Mouse (Mus musculus) spleen, adult 2 months (tissue): ENCODE measurements around the gene Babam2. TPM values are rescaled to one million over a fixed set of nuclear protein-coding genes. Genes with fewer than 3 reads are reported as not detected.

Experiments
- DNase-seq, 2 experiments: peaks; one replicate each; pipeline versions ENCODE4 v3.0.0 to v3.0.0-alpha.2; 2012 to 2021; ENCODE audit warnings: low spot score in 2 of 2, low read depth in 1 of 2
- H3K27ac ChIP-seq: fragments of 200-500 bp; 2 replicates; pipeline ENCODE4 v1.5.1; 2012; ENCODE audit warnings: low read length, inconsistent platforms; ENCODE audit not compliant: insufficient read depth
- H3K27me3 ChIP-seq: fragments of 200-500 bp; 2 replicates; pipeline ENCODE4 v1.6.1; 2012; ENCODE audit warnings: mild to moderate bottlenecking, moderate library complexity, low read length, inconsistent platforms; ENCODE audit not compliant: control insufficient read depth, insufficient read depth
- H3K36me3 ChIP-seq: fragments of 200-500 bp; 2 replicates; pipeline ENCODE4 v1.6.1; 2012; ENCODE audit warnings: mild to moderate bottlenecking, low read length, inconsistent platforms; ENCODE audit not compliant: control insufficient read depth, insufficient read depth
- H3K4me1 ChIP-seq: fragments of 200-500 bp; 2 replicates; pipeline ENCODE4 v1.6.1; 2011; ENCODE audit warnings: inconsistent platforms; ENCODE audit not compliant: control insufficient read depth, insufficient read depth, insufficient read length
- H3K4me3 ChIP-seq: fragments of 200-500 bp; 2 replicates; pipeline ENCODE4 v1.5.1; 2011; ENCODE audit warnings: mild to moderate bottlenecking, inconsistent platforms; ENCODE audit not compliant: insufficient read depth, insufficient read length; ENCODE audit errors: extremely low read depth
- CTCF ChIP-seq: fragments of 200-500 bp; IDR thresholded peaks from 2 replicates; pipeline ENCODE4 v1.5.1; 2011; ENCODE audit warnings: mild to moderate bottlenecking, inconsistent platforms; ENCODE audit not compliant: insufficient read depth, insufficient read length, insufficient replicate concordance; ENCODE audit errors: extremely low read depth
- POLR2A ChIP-seq: fragments of 200-500 bp; IDR thresholded peaks from 2 replicates; pipeline ENCODE4 v1.6.1; 2011; ENCODE audit warnings: low read depth, low read length, inconsistent platforms
- WGBS: fragments of 180-500 bp; shearing (Covaris S2); methylation state at CpG from one replicate; pipeline ENCODE4 v1.1.7; 2018; 5-methylcytosine and 5-hydroxymethylcytosine counted together
- polyA plus RNA-seq: library from polyadenylated mRNA; depleted of rRNA; stranded (reverse); fragments of >200 nt; gene quantifications from 2 replicates; pipeline ENCODE4 v1.2.3, GENCODE M21; 2012

The Babam2 gene
- polyA plus RNA-seq, 1 experiment: 12.2 TPM

DNA sequence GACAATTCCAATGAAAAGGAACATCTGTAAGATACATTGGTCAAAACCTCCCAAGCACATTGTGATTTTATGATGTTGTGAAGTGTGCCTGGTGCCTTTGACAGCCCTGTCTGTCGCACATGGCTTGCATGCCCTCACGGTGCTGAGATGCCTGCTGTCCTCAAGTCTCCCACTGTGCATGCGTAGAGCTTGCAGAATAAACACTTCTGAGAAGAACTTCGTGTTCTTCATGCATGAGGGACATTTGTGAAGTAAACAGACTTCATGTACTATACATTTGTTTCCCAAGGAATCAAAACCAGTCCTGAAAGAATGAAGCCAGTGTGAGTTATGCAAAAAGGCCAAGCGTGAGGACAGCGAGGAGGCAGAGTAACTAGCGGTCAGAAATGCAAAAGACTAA lies 208.3 kb downstream of the Babam2 start:
- no peaks in the 10 kb centered on the region for H3K27me3 ChIP-seq
- H3K27ac ChIP-seq: no peak overlapping the region
- peaks cover 15% of the 10 kb centered on the region for H3K4me1 ChIP-seq
- TF ChIP-seq CTCF (no peak), POLR2A (no peak)
- no peak for DNase-seq
- WGBS: 79% methylated on average over 7 of the region's 7 CpGs
- no peak overlapping the region for H3K4me3 ChIP-seq
- no peaks in the 10 kb centered on the region for H3K36me3 ChIP-seq

DNA sequence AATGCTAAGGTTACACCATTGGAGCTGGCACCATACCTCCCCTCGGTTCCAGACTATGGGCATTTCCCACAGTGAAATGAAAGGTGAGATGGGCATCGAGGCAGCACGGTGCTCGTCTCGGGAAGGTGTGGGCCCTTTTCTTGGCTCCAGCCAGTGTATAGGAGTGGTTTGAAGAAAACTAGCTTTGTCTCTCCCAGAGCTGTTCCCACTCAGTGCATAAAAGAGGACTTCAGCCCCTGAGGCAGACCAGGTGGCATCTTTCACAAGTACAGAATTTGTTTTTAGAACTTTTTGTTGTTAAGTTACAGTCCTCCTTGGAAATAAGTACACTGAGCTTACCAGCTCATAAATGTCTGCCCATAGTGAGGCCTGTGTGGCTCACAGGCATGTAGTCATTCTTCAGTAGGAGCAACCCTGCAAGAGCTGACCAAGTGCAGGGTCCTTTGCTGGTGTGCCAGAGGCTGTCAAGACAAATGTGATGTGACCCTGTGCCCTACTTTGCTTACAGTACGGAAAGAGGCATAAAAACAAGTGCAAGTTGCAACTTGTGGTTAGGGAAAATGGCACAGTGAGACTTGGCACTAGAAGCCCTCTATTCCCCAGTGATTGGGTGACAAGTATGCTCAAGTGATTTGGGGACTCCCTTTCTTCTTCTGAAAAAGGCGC lies 208.9 kb downstream of the Babam2 start:
- Histone ChIP-seq H3K4me1 (peaks cover 15% of the 10 kb centered on the region), H3K27ac (no peak overlapping the region; the same call in 1 of the 2 replicates), H3K27me3 (no peaks in the 10 kb centered on the region), H3K4me3 (no peak overlapping the region), H3K36me3 (no peaks in the 10 kb centered on the region)
- TF ChIP-seq POLR2A (no peak), CTCF (no peak)
- 91% methylated on average over 7 of the region's 7 CpGs for WGBS
- DNase-seq: no peak

DNA sequence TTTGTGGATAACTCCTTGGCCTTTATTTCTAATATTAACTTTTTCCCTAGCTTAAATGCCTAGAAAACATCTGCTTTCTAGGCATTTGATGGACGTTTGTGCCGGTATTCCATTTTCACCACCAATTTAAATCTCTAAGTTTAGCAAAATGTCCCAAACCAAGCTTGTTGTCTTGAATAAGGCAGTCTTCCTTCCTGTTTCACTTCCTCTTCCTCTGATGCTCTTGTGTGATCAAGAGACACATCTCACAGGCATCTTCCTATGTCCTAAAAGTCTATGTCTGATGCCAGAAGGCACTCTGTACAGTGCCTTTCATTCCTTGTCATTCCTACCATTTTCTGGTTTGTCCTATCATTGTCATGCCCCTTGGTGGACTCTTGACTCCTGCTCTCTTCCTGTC lies 210.5 kb downstream of the Babam2 start:
- Histone ChIP-seq H3K27me3 (no peaks in the 10 kb centered on the region), H3K27ac (peak overlapping the region; percentile 78), H3K4me1 (peaks cover 15% of the 10 kb centered on the region), H3K4me3 (no peak overlapping the region), H3K36me3 (no peaks in the 10 kb centered on the region)
- DNase-seq: peak in 1 of 2 experiments; percentile 52
- TF ChIP-seq POLR2A (no peak), CTCF (no peak)
- 31% methylated on average over 2 of the region's 2 CpGs for WGBS

DNA sequence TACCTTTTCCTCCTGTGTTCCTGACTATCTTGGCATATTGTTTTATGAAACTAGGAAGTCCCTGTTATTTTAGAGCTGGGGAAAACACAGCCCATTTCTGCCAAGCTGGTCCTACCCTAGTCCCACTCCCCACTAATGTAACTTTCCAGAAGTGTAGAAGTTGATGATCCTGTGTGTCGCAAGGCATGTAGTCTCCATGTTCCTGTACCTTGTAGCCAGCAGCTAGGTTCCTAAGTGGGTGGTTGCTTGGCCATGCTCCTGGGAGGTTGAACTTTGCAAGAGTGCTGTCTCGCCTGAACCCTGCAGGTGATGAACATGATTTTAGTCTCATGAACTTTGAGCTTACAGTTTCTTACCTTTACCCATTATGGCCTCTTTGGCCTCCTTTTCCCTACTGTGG lies 211.3 kb downstream of the Babam2 start:
- Histone ChIP-seq H3K27ac (peak overlapping the region; percentile 78; the same call in 1 of the 2 replicates), H3K27me3 (no peaks in the 10 kb centered on the region), H3K4me1 (peaks cover 15% of the 10 kb centered on the region), H3K36me3 (no peaks in the 10 kb centered on the region), H3K4me3 (no peak overlapping the region)
- TF ChIP-seq CTCF (no peak), POLR2A (no peak)
- WGBS: 89% methylated on average over 2 of the region's 2 CpGs
- DNase-seq: no peak

DNA sequence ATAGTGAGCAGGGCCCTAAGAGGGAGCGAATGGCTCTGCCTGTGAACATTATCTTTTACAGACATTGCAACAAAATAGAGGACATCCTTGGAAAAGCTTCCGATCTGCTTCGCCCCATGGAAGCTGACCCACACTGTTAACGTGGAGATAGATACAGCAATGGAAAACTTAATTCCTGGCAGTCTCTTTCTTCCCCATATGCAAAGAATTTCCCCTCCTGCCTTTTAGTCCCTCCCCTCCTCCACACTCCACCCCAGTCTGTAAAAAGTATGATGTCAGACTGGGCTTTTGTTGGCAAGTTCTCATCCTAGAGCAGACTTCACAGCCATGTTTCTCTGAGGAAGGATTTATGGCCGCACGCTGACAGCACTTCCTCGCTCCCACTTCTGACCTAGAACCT lies 218.8 kb downstream of the Babam2 start:
- no peak for DNase-seq
- WGBS: 92% methylated on average over 7 of the region's 7 CpGs
- Histone ChIP-seq H3K36me3 (no peaks in the 10 kb centered on the region), H3K4me1 (peaks cover 4% of the 10 kb centered on the region; the same call in 1 of the 2 replicates), H3K27me3 (no peaks in the 10 kb centered on the region), H3K4me3 (no peak overlapping the region), H3K27ac (no peak overlapping the region)
- TF ChIP-seq CTCF: no peak

DNA sequence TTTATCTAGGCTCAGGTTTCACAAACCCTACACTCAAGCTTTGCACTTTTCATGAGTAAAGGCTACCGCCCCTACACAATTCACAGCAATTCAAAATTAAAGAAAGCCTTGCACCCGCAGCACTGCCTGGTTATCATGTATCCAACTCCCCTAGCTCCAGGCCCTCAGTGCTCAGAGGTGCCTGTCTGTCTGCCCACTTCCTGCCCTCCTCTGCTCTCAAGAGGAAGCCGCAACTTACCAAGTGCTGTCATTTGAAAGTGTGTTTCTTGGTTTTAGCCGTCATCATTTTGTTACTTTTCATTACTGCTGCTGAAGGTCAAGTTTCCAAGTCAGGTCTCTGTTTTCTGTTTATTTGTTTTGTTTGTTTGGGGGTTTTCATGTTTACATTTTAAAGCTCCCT lies 221.1 kb downstream of the Babam2 start:
- no peak for TF ChIP-seq CTCF
- no peak for TF ChIP-seq POLR2A
- H3K36me3 ChIP-seq: no peaks in the 10 kb centered on the region
- WGBS: 12% methylated on average over 4 of the region's 4 CpGs
- peak overlapping the region; percentile 51; the same call in 1 of the 2 replicates for H3K27ac ChIP-seq
- H3K4me3 ChIP-seq: no peak overlapping the region
- H3K4me1 ChIP-seq: peaks cover 4% of the 10 kb centered on the region; the same call in 1 of the 2 replicates
- no peaks in the 10 kb centered on the region for H3K27me3 ChIP-seq
- DNase-seq: peak; percentile 32 to 62

DNA sequence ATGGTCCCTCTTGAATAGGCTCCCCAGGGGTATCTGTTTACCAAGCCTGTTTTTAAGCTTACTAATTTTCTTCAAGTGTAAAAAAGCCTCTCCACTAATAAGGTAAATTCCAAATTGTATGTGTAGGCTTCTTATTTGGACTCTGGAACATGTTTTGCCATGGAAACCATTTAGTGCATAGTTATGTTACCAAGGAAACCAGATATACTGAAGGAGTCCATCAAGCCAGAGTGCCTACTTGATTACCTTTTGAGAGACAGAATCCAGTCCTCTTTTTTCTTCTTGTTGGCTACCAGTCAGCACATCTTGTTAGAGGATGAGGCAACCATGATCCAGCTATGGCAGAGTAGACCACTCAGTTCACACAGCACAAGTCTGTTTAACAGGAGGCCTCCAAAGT lies 222.6 kb downstream of the Babam2 start:
- Histone ChIP-seq H3K27me3 (no peaks in the 10 kb centered on the region), H3K27ac (no peak overlapping the region), H3K4me1 (peaks cover 4% of the 10 kb centered on the region; the same call in 1 of the 2 replicates), H3K36me3 (no peaks in the 10 kb centered on the region), H3K4me3 (no peak overlapping the region)
- DNase-seq: no peak
- no peak for TF ChIP-seq POLR2A
- TF ChIP-seq CTCF: no peak
